Mouse (Mus musculus): Measurements from ENCODE around the gene Nus1. TPM values are rescaled to one million over a fixed set of nuclear protein-coding genes. Genes with fewer than 3 reads are reported as not detected.

Nus1 gene
- polyA plus RNA-seq (2012; rRNA removed): 27.6 and 38.2 TPM in 2 replicates

GRCm38 (mm10) chr10:52417299-52417997 lies at the start of gene Nus1:
TSS of gene Nus1 (plus strand) at chr10:52417547.

GRCm38 (mm10) chr10:52381845-52382591 lies 35.3 kb upstream of the Nus1 start, which contains the start of gene Gopc:
TSS of gene Gopc (minus strand) at chr10:52382124.

GRCm38 (mm10) chr10:52388922-52389430 lies 28.4 kb upstream of the Nus1 start, which contains the start of gene Nepn:
TSS of gene Nepn (plus strand) at chr10:52388972.

Other genes starting within 250 kb of the Nus1 start
- gene Ros1, start 222.3 kb upstream of the Nus1 start, polyA plus RNA-seq (2012; rRNA removed): not detected in 2 replicates
- 15.3 and 15.9 TPM in 2 replicates for gene Dcbld1, start 183.9 kb upstream of the Nus1 start, polyA plus RNA-seq (2012; rRNA removed)
- gene Gm26741, start 58.8 kb upstream of the Nus1 start, polyA plus RNA-seq (2012; rRNA removed): not detected in 2 replicates
- gene Gopc, start 35.4 kb upstream of the Nus1 start, polyA plus RNA-seq (2012; rRNA removed): 5.6 and 5.8 TPM in 2 replicates
- gene Nepn, start 28.6 kb upstream of the Nus1 start, polyA plus RNA-seq (2012; rRNA removed): not detected in 2 replicates

Measured in colon, adult 2 months (tissue).